11 mouse cellular contexts compared by ENCODE assay signal in the genomic region with DNA sequence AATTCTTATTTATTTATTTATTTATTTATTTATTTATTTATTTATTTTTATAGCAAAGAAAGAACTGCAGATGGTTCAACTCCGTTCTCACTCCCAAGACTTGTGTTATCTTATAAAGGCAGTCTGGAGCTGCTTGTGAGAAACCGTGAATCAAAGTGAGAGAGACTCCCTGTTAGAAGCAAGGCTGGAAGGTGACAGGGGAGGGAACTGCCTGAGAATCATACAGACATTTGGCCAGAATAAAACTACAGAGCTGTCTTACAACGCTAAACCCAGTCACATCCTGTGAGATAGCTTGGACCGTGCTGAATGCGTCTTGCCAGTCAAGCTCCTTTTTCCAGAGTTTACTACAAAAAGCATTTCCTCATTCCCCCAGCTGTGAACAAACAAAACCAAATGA. TPM values are rescaled to one million over a fixed set of nuclear protein-coding genes. Genes with fewer than 3 reads are reported as not detected.
A peak's percentile ranks its signal among the peaks of the same experiment; 100 is the strongest.
DNase-seq lines count a peak whose midpoint lies in the region; ATAC-seq and TF ChIP-seq lines count a peak whose summit lies in the region.
"Had no signal": no experiment of that assay in that cellular context is flagged by ENCODE, and none has a peak within 500 bp of the region (broad histone marks: within the 10 kb centered on the region; RNA-seq: fewer than 3 reads in every experiment).

No protein-coding gene starts in this region.

- peak overlapping the region; percentile 34 for H3K27ac ChIP-seq in heart, adult 2 months
- no peak overlapping the region for H3K27ac ChIP-seq in midbrain, embryonic 16.5 days (ENCODE audit: low read length)
- H3K27ac ChIP-seq in midbrain, embryonic 14.5 days (replicated peaks; ENCODE audit: low read depth, low read length): no peak overlapping the region
- peak overlapping the region; percentile 82 for H3K27ac ChIP-seq in heart, embryonic 16.5 days (ENCODE audit: low read length)
- H3K27ac ChIP-seq in neural tube, embryonic 15.5 days (replicated peaks): no peak overlapping the region; the same call in 1 of the 2 replicates
- H3K27ac ChIP-seq: liver, embryonic 14.5 days had no signal

- H3K4me3 ChIP-seq in heart, adult 2 months: no peak overlapping the region
- H3K4me3 ChIP-seq in midbrain, embryonic 16.5 days (ENCODE audit: low read depth, low read length): no peak overlapping the region
- H3K4me3 ChIP-seq in midbrain, embryonic 14.5 days (replicated peaks; ENCODE audit: low read depth, low read length): no peak overlapping the region
- H3K4me3 ChIP-seq in heart, embryonic 16.5 days (ENCODE audit: low read length): no peak overlapping the region
- H3K4me3 ChIP-seq in neural tube, embryonic 15.5 days (replicated peaks): no peak overlapping the region

- H3K79me2 ChIP-seq in heart, adult 2 months (replicated peaks; ENCODE audit: control insufficient read depth, insufficient read depth, low read length): no peaks in the 10 kb centered on the region

- H3K9me3 ChIP-seq in midbrain, embryonic 16.5 days (replicated peaks; ENCODE audit: control insufficient read depth, low read length, poor library complexity, severe bottlenecking): peaks cover 4% of the 10 kb centered on the region; the same call in 1 of the 2 replicates
- no peaks in the 10 kb centered on the region for H3K9me3 ChIP-seq in midbrain, embryonic 14.5 days (ENCODE audit: control insufficient read depth, low read length)
- H3K9me3 ChIP-seq in heart, embryonic 16.5 days (replicated peaks; ENCODE audit: control insufficient read depth, low read length): no peaks in the 10 kb centered on the region
- no peaks in the 10 kb centered on the region for H3K9me3 ChIP-seq in neural tube, embryonic 15.5 days (replicated peaks)

- no peak for TF ChIP-seq POLR2A in heart, adult 2 months (IDR thresholded peaks at IDR 0.05; ENCODE audit: insufficient read depth, low read depth, low read length)

- peak; percentile 21 to 24 for DNase-seq in heart, adult 2 months
- no peak for DNase-seq in heart, postnatal 14 days
- no peak for DNase-seq in midbrain, embryonic 14.5 days
- no peak for DNase-seq in adipocyte (ENCODE audit: low spot score)

- H3K36me3 ChIP-seq in heart, adult 2 months (ENCODE audit: control insufficient read depth, insufficient read depth, low read length): peaks cover 3% of the 10 kb centered on the region
- H3K36me3 ChIP-seq in midbrain, embryonic 16.5 days (ENCODE audit: control insufficient read depth, insufficient read depth, low read length): no peaks in the 10 kb centered on the region
- H3K36me3 ChIP-seq in midbrain, embryonic 14.5 days (ENCODE audit: control insufficient read depth, insufficient read depth, low read length): no peaks in the 10 kb centered on the region
- no peaks in the 10 kb centered on the region for H3K36me3 ChIP-seq in heart, embryonic 16.5 days (ENCODE audit: control insufficient read depth, insufficient read depth)
- H3K36me3 ChIP-seq in neural tube, embryonic 15.5 days: no peaks in the 10 kb centered on the region

- H3K27me3 ChIP-seq in heart, adult 2 months (ENCODE audit: control insufficient read depth, insufficient read depth, low read length): no peaks in the 10 kb centered on the region
- H3K27me3 ChIP-seq in midbrain, embryonic 16.5 days (ENCODE audit: control insufficient read depth, insufficient read depth, low read depth, low read length): no peaks in the 10 kb centered on the region
- no peaks in the 10 kb centered on the region for H3K27me3 ChIP-seq in midbrain, embryonic 14.5 days (ENCODE audit: control insufficient read depth, insufficient read depth, low read length)
- no peaks in the 10 kb centered on the region for H3K27me3 ChIP-seq in heart, embryonic 16.5 days (ENCODE audit: control insufficient read depth, insufficient read depth, low read length)
- H3K27me3 ChIP-seq in neural tube, embryonic 15.5 days (replicated peaks): no peaks in the 10 kb centered on the region
- H3K27me3 ChIP-seq: CH12.LX had no signal

- intact Hi-C loops in heart, adult 2 months (cut with DNase I): loop anchor here (5.0 kb wide), 1 partner anchor 61 kb away; a partner anchor contains a TSS
- intact Hi-C loops in heart, postnatal 14 days (cut with DNase I): no loop called here

- 53% methylated on average over 5 of the region's 5 CpGs for WGBS in heart, adult 2 months
- 73% methylated on average over 5 of the region's 5 CpGs for WGBS in midbrain, embryonic 16.5 days
- WGBS in midbrain, embryonic 14.5 days: 85% methylated on average over 5 of the region's 5 CpGs
- 47% methylated on average over 5 of the region's 5 CpGs for WGBS in heart, embryonic 16.5 days
- 39% methylated on average over 5 of the region's 5 CpGs for WGBS in neural tube, embryonic 15.5 days

- H3K9ac ChIP-seq in heart, adult 2 months (ENCODE audit: low read depth, low read length): no peak overlapping the region
- no peak overlapping the region for H3K9ac ChIP-seq in midbrain, embryonic 16.5 days (ENCODE audit: low read depth, low read length)
- H3K9ac ChIP-seq in midbrain, embryonic 14.5 days (replicated peaks; ENCODE audit: low read length): no peak overlapping the region
- H3K9ac ChIP-seq in heart, embryonic 16.5 days (ENCODE audit: low read length): no peak overlapping the region
- no peak overlapping the region for H3K9ac ChIP-seq in neural tube, embryonic 15.5 days (replicated peaks)
- H3K9ac ChIP-seq: liver, embryonic 14.5 days had no signal

- no peak for TF ChIP-seq EP300 in heart, adult 2 months (IDR thresholded peaks at IDR 0.05; ENCODE audit: insufficient read depth, low read depth, low read length)

- H3K4me2 ChIP-seq in midbrain, embryonic 16.5 days (ENCODE audit: low read length): no peak overlapping the region
- H3K4me2 ChIP-seq in midbrain, embryonic 14.5 days (ENCODE audit: low read length): no peak overlapping the region
- no peak overlapping the region for H3K4me2 ChIP-seq in heart, embryonic 16.5 days (ENCODE audit: low read depth, low read length)
- no peak overlapping the region for H3K4me2 ChIP-seq in neural tube, embryonic 15.5 days

- peaks cover 12% of the 10 kb centered on the region for H3K4me1 ChIP-seq in heart, adult 2 months (ENCODE audit: control insufficient read depth, insufficient read depth, low read length)
- H3K4me1 ChIP-seq in midbrain, embryonic 16.5 days (ENCODE audit: control insufficient read depth, insufficient read depth, low read length): peaks cover 5% of the 10 kb centered on the region
- H3K4me1 ChIP-seq in midbrain, embryonic 14.5 days (ENCODE audit: control insufficient read depth, insufficient read depth, low read length): peaks cover 6% of the 10 kb centered on the region; the same call in 1 of the 2 replicates
- H3K4me1 ChIP-seq in heart, embryonic 16.5 days (ENCODE audit: control insufficient read depth, insufficient read depth, low read length): peaks cover 26% of the 10 kb centered on the region
- H3K4me1 ChIP-seq in neural tube, embryonic 15.5 days: peaks cover 32% of the 10 kb centered on the region

- ATAC-seq in midbrain, embryonic 16.5 days: 0 out of 2 replicates have a peak, but pooled peaks have one; percentile 36
- ATAC-seq in midbrain, embryonic 14.5 days (ENCODE audit: low FRiP score, low TSS enrichment): no peak
- ATAC-seq in heart, embryonic 16.5 days (replicated peaks; ENCODE audit: extremely low read depth, insufficient read depth, low FRiP score): 0 out of 2 replicates have a peak, but pooled peaks have one; percentile 30
- peak; percentile 13; the same call in 1 of the 2 replicates for ATAC-seq in neural tube, embryonic 15.5 days (ENCODE audit: low FRiP score)
- no peak for ATAC-seq in monocyte, adult 5-6 weeks (replicated peaks; ENCODE audit: insufficient number of reproducible peaks, low FRiP score, low TSS enrichment, poor library complexity, severe bottlenecking)

- TF ChIP-seq CTCF in heart, adult 2 months (IDR thresholded peaks at IDR 0.05): no peak

RNA-seq across cellular contexts. Expression of a gene that starts 59.0 kb away (rescaled TPM):
- total RNA-seq in heart, adult 2 months (2021): not detected
- not detected in 2 replicates for polyA plus RNA-seq in heart, adult 2 months (2012; rRNA removed)
- not detected for total RNA-seq in heart, postnatal 14 days (2021)
- 0.19 TPM in 1 of 2 replicates, not detected in the other for polyA plus RNA-seq in midbrain, embryonic 16.5 days (2015; fragmentation: Nextera tagmentation; extraction: Ambion mirVana)
- not detected in 2 replicates for polyA plus RNA-seq in midbrain, embryonic 14.5 days (2014; fragmentation: Nextera tagmentation; extraction: Ambion mirVana)
- polyA plus RNA-seq in heart, embryonic 16.5 days (2015; fragmentation: Nextera tagmentation; extraction: Ambion mirVana): not detected in 2 replicates
- polyA plus RNA-seq in neural tube, embryonic 15.5 days (2015; fragmentation: Nextera tagmentation; extraction: Ambion mirVana): 0.20 and 0.24 TPM in 2 replicates
- not detected in 3 replicates for total RNA-seq in monocyte, adult 5-6 weeks (2017)
- total RNA-seq: CH12.LX; layer of hippocampus, adult 18-20 months had no signal
- polyA plus RNA-seq: liver, embryonic 14.5 days had no signal

Comparison
In these comparisons a context has a peak if more than half of its experiments do, and no peak if none do; other contexts are left out.
1. DNase-seq: peak in heart, adult 2 months (2 of 2); none in heart, postnatal 14 days (0 of 2), midbrain, embryonic 14.5 days (single experiment) and adipocyte (single experiment).
2. ATAC-seq: peak in midbrain, embryonic 16.5 days (single experiment), heart, embryonic 16.5 days (single experiment) and neural tube, embryonic 15.5 days (single experiment); none in midbrain, embryonic 14.5 days (single experiment) and monocyte, adult 5-6 weeks (single experiment).
3. H3K27ac ChIP-seq: peak in heart, adult 2 months (single experiment) and heart, embryonic 16.5 days (single experiment); none in midbrain, embryonic 16.5 days (single experiment), midbrain, embryonic 14.5 days (single experiment) and neural tube, embryonic 15.5 days (single experiment).